Mouse (Mus musculus) lung, postnatal 0 days (tissue): Measurements from ENCODE around the gene Vwa3b.

Experiments
- CTCF ChIP-seq: IDR thresholded peaks from 2 replicates; pipeline ENCODE4 v1.5.1; 2016; ENCODE audit warnings: antibody characterized with exemption, mild to moderate bottlenecking
- EP300 ChIP-seq: IDR thresholded peaks from 2 replicates; pipeline ENCODE4 v1.6.1; 2016; ENCODE audit warnings: antibody characterized with exemption, mild to moderate bottlenecking, control low read depth

DNA sequence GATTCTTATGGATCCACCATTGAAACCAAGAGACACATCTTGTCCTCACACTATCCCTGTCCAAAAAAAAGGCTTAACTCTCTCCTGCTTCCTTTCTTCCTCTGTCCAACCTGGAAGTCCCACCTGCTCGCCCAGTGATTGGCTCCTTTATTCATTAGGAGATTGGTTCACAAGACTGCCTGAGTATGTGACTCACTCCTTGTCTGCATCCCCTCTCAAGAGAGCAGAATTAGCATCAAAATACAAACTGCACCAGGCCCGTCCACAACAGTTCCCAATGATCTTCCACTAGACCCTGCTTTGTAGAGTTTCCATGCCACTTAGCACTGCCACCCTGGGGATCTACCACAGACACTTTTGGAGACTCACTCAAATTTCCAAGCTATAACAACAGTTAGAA lies 75.3 kb downstream of the Vwa3b start:
- TF ChIP-seq CTCF (no peak), EP300 (no peak)
